Mouse (Mus musculus): ENCODE results near the gene Tmem74b. TPM values are rescaled to one million over a fixed set of nuclear protein-coding genes. Genes with fewer than 3 reads are reported as not detected.

The Tmem74b gene
- total RNA-seq (2021): 1 to 10 TPM; 4.4 to 4.8 TPM

DNA sequence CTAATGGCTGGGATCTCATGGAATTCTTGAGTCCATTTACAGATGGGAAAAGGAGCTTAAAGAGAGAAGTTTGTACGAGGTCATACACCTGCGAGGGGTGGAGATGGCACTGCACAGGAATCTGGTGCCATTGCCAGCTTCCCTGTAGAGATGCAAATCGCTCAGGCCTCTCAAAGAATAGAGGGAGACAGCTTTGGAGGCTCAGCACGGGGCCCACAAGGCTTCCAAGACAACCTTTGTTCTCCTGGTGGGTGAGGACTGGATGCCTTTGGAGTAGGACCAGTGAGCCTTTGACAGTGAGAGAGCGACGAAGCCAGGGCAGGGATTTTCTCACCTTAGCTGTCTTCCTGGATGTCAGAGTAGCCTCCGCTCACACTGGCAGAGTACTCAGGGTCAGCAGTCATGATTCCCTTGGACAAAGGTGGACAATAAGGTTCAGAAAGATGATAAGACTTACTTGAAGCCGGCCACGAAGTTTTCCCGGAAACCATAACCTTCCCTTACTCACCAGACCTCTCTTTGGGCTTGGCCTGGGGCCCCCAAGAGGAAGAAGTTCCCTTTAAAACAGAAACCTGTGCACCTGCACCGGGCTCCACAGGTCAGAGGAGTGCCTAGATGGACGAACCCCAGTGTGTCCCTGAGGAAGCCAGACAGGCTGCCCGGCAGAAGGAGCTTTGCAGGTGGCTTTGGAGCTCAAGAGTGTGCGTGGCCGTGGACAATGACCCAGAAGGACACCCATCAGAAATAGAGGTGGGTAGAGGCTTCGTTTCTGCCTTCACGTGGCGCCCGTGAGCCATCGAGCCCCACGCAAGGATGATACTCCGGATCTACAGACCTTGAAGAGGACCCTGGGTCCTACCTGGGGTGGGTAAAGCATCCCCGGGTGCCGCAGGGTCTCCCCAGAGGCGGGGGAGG is at the start of gene Tmem74b:
Gene Tmem74b (plus strand): TSS at position 778 of the 915 bp plus-strand sequence.
- peak in 1 of 2 experiments; percentile 16 for DNase-seq

DNA sequence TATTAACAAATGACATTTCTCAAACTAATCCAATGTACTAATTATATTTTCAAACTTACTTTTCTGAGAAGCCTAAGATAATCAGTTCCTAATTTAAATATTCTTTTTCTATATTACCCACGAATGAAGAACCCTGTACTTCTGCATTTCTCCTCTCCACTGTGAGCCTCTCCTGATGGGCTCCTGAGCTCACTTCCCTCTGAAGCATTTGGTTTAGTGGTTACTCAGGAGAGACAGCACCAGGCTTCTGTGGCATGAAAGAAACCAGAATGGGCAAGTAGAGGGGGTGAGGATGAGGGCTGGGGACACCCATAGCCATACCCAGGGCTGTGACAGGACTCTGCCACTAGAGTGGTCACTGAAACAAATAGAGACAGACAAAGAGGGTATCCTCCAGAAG is 49.8 kb upstream of the Tmem74b start:
- DNase-seq: no peak

DNA sequence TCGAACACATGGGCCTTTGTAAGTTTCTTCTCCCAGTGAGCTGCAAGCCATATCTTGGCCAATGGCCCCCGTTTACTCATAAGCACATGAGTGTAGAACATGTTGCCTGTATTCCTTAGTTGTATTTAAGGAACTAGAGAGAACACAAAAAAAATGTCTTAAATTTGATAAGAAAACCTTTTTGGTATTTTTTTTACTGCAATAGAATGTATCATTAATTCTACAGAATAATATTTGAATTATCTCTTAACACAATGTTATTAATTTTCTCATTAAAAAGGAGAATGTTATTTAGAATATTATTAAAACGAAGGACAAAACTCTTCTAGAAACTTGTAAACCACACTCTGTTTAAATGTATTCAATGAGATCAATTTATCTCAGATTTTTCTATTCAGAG is 33.4 kb upstream of the Tmem74b start, which contains the start of gene Rad21l:
Gene Rad21l (minus strand): TSS at position 101 of the 400 bp plus-strand sequence.
- DNase-seq: no peak

DNA sequence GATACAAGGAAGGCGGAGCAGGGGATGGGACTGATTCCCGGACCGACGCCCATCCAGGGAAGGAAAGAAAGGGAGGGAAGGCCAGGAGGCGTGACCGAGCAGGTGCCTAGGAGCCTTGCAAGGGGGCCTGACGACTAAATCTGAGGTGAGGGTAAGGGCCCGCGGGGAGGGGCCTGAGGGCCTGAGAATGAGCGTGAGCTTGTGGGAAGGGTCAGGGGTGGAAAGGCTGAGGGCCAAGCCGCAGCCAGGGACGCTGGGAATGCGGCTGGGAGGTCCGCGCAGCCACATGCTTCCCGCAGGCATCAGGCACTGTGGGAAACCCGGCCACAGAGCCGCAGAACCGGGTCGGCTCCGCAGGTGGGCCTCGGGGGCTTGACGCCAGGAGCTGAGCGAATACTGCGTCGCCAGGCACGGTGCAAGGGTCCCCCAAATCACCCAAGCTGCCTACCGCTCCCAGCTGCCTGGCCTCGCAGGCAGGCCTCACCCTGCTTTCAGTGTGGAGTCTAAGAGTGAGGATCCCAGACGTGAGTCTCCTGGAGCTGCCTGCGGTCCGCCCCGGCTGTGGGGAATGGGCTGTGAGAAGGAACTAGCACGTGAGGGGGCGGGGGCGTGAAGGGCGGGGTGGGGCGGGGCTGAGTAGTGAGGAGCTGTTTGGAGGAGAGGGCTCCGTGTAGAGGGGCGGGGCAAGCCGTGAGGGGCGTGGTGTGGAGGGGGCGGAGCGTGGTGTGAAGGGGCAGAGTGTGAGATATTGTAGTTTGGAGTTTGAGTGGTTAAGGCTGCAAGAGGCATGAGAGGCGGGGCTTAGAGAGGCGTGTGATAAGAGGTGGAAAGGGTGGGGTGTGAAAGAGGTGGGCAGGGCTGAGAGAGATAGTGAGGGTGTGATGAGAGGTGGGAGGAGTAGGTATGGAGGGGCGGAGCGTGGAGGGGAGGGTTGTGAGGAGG is 31.5 kb upstream of the Tmem74b start:
- no peak for DNase-seq

DNA sequence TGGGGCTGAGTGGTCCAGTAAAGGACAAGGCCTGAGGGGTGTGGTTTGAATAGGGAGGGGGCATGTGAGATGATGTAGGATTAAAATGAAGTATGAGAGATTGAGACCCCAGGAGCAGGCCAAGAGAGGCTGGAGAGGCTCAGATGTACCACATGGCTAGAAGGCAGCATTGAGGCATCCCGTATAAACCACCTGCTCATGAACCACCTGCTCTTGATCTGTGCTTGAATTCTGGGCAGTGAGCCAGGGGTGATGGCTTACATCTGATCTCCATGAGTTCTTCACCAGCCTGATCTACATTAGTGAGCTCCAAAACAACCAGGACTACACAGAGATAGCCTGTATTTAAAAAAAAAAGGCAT is 30.9 kb upstream of the Tmem74b start:
- no peak for DNase-seq

DNA sequence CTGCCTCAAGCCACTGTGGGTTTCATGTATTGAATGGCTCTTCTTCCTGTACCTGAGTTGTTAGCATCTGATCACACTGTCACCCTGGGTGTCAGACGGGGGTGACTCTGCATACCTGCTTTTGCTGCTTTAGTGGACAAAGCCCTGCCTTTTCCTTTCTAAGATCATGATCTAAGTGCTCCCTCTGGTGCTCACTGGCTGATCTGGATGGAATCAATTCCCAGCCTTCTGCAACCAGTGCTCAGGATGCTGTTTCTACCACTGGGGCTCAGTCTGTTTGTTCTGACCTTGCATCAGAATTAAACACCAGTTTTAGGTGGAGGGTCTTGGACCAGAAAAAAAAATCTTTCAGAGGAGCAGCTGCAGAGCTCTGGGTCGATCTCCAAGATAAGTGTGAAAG is 25.6 kb upstream of the Tmem74b start:
- no peak for DNase-seq

DNA sequence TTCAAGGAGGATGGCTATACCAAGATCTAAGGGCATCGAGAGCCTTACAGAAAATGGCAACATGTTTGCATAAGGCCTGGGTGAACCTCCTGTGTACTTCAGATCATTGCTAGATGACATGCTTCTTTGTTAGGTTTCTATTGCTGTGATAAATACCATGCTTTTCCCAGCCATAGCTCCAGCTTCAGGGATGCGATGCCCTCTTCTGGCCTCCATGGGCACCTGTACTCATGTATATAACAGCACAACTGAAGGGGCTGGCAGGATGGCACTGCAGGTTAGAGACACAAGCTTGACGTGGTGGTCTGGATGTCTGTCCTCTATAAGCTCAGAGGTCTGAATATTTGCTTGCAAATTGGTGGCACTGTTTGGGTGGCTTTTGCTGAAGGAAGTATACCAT is 19.5 kb upstream of the Tmem74b start:
- DNase-seq: no peak

DNA sequence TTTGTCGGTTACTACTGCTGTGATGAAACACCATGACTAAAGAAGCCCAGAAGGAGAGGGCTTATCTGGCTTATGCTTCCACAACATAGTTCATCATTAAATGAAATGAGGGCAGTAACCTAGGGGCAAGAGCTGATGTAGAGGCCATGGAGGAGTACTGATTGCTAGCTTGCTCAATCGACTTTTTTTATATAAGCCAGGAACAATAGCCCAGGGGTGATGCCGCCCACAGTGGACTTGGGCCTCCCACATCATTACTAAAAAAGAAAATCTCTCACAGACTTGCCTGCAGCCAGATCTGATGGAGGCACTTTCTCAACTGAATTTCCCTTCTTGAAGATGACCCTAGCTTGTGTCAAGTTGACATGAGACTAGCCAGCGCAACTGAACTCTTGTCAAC is 18.8 kb upstream of the Tmem74b start:
- no peak for DNase-seq

DNA sequence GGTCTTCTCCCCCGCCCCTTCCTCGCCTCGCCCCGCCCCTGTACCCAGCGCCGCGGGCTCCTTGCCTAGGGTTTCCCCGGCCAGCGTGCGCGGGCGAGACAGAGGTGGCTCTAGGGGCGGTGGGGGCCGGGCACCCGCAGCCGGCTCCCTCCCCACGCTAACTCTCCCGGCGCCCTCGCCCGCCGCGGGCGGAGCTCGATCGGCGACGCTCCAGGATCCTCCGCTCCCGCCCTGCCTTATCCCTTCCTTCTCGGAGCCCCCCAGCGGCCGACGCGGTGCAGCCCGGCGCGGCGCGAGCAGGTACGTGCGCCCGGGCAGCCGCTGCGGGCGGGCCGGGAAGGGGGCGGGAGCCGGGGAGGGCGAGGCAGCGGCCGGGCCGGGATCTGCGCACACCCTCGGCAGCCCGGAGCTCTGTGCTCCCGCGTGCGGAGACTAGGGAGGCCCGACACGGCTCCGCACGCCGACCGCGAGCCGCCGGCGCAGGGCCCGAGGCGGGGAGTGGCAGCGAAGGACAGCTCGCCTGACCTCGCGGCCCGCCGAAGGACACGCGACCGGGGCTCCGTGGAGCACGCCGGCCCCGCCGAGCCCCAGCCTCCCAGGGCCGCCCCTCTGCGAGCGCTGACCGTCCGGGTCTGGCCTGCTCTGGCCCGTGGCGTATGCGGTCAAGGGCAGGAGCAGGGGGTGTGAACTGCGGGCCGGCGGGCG is 490 bp downstream of the Tmem74b start:
- peak; percentile 54 to 60 for DNase-seq

DNA sequence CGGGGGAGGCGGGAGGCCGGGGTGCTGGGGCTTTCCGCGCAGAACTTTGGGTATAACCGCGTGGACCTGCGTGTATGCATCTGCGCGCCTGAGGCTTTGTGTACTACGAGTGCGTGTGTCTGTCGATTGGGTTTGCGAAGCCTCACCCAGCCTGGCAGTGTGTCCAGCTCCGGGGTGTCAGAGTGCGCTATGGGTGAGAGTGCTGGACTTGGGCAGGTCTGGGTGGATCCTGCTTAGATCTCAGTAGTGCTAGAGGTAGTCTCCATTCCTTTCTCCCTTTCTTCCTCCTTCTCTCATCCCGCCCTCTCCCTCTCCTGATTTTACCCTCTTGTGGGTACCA is 1.0 kb downstream of the Tmem74b start:
- DNase-seq: peak in 1 of 2 experiments; percentile 7

DNA sequence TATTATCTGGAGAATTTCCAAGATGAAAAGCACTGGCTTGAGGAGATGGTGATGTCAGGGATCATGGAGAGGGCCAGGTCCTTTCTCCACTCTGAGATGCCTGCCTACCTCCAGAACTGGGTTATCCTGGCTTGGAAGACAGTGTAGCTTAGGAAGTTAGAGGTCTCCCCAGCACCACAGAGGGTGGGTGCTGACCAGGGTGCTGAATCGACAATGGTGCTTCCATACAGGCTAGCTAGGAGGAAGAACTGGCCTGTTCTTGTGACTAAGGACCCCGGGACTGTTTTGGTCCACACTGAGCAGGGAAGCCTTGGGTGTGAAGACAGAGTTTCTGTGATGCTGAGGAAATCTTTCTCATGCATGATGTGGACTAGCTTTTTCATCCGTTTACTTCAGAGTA is 10.8 kb downstream of the Tmem74b start:
- DNase-seq: no peak

DNA sequence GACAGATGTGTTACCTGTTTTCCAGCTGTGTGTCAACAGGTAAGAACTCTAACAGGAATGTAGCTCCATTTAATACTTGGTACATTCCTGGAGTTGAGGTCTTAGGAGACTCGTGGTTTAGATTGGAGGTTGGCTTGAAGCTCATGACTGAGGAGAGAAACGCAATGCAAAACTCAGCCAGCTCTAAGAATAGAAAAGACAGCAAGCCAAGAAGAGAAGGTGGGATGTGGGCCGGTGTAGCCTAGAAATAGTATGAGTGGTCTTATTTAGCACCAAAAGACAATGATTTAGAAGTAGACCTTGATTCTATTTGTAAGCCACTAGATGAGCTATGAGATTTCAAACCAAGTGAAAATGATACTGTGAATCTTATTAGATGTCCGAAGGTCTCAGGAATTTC is 13.7 kb downstream of the Tmem74b start:
- no peak for DNase-seq

DNA sequence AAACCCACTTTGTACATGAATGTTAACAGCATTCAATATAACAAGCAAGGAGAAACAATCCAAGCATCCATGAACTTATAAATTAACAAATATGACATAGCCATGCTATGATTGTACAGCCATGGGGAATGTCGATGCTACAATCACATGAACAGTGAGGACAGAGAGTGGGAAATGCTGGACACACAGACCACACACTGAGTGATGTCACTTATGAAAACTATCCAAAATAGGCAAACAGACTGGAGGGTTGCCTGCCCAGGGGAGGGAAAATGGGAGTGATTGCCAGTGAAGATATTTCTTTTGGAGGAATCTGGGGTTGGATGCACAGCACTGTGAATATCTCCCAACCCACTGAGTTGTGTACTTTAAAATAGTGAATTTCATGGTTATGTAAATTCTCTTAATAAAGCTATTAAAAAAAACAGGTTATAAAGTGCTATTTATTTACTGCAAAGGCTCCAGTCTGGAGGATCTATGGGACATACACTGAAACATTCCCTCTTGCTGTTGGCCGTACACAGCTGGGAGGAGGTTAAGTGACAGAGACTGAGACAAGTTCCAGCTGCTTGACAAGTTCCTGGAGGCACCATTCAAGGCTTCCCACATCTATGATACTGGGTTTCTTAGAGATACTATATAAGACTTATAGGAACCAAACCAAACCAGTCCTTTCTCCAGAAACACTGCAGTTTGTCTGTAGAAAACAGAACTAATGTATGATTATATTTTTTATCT is 14.7 kb downstream of the Tmem74b start:
- DNase-seq: no peak

DNA sequence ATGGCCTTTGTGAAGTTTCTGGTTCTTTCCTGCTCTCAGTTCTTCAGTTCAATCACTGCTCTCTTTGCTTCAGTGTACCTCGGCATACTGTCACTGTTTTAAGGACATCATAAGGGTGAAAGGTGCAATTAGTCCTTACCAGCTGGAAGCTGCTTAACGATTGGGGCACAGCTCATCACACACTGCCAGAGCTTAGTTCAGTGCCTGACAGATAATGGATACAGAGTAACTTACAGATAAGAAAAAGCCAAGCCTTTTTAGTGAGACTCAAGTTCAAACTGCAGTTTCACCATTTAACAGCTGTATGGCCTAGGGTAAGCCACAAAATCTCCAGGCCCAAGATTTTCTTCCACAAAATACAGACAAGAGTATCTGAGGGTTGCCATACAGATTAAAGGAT is 22.3 kb downstream of the Tmem74b start:
- no peak for DNase-seq

DNA sequence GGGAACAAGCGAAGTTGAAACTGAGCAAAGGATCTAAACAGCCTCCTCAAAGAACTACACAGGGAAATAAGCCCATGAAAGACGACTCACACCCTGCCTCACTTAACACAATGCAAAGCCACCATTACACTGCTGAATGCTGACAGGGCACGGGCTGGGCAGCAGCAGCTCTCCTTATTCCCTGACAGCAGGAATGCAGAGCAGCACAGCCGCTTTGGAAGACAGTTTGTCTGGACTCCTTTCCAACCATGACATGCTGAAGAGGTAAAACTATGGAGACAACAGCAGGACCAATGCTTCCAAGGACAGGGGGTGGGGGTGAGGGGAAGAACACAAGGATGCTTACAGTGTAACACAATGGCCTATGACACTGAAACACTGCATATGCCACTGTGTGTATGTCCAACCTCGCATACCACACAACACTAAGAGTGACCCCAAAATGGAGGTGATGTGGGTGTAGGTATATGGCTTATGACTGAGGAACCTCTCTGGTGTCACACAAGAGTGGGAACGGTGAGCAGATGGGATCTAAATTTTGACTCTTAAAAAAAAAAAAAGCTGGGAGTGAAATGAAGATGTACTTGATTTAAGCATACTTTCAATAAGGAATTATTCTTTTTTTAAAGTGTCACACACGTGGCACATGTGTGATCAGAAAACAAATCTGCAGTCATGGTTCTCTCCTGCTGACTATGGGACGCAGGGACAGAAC is 31.5 kb downstream of the Tmem74b start:
- no peak for DNase-seq

DNA sequence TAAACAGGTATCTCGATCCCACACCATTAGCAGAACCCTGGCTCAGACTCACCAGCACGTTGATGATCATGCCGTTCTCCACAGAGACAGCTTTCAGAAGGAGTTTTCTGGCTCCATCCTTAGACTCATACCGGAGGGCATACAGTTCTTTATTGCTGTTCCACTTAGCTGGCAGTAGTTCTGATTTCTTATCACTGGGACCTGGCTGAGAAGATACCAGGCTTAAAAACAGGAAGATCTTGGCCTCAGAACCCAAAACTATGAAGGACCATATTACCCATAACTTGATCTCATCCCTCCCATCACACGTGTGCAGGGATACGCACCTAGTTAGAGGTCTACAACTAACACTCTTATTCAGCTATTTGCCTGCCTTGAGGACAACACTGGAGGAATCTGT is 33.6 kb downstream of the Tmem74b start:
- DNase-seq: no peak

DNA sequence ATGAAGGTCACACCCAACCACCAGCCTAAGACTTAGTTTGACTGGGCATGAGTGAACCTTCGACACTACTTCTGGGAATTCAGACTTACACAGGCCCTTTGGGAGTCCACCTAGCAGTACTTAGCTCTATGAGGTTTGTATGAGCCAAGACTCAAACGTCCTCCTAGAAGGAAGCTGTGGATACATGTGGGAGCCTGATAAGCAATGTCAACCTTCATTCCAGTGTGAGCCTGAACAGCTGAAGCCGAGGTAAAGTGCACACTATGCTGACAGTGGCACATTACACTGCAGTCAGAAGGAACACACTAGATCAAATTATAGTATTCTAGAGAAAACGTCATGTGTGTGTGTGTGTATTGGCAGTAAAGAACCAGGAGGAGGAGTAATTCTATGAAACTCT is 36.7 kb downstream of the Tmem74b start:
- DNase-seq: no peak

DNA sequence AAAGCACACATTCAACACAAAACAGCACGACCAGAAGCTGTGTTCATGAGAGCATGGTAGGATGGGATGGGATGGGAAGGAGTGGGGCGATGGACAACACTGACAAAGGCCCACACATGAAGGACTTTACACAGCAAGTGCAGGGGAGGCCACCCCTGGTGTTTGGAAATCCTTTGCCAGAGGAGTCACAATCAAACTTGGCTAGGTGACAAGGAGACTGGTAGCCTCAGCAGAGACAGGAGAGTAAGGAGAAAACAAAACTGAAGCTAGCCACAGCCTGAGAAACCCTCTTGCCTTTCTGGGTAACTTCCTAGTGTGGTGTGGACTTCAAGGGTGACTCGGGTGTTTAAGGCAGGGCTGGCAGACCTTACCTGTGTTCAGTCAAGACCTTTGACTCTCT is 37.3 kb downstream of the Tmem74b start:
- DNase-seq: no peak

DNA sequence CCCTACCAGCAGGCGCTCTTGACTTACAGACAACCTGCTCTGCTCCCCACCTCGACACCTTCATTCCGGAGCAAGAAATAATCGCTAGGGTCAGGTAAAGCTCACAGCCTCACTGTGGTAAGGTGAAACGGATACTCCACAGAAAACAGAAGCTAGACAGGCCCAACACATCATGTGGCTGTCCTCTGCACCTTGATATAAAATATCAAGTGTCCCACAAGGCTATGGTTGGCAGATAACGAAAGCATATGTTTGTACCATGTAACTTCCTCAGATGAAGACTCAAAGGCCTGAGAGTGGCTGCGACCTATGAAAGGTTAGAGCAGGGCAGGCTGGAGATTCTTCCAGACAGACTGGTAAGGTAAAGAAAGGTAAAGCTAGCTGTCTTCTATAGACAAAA is 37.7 kb downstream of the Tmem74b start:
- no peak for DNase-seq

DNA sequence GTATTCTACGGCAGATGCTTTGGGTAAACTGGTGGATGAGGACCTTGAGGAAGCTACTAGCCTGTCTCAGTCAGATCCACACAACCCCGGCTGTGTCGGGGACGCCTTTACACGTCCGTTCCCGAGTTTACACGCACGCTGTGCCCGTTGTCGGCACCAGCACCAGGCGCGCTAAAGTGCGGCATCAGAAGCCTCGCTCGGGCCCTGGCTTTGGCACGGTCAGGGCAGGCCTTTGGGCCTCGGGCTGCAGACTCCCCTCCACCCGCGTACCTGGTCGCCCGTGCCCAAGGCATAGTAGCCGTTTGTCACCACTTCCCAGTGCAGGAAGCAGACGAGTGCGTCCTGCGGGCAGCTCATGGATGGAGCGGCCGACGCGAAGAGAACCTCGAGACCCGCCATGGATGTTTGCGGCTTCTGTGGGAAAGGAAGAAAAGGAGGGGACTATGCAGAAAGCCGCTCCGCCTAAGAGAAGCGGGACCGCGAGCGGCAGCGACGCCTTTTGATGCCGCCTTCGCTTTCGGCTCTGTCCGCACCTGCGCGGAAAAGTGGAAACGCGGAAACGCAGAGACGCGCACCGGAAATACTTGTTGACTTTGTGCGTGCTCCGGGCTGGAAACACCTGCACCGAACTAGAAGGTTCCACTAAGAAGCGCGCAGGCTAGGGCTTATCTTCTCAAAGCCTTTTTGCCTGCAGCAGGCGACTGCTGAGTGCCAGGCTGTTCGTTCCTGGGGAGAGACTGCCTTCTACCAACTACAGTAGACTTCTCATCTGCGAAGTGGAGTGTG is 39.1 kb downstream of the Tmem74b start:
- DNase-seq: peak; percentile 89 to 90

DNA sequence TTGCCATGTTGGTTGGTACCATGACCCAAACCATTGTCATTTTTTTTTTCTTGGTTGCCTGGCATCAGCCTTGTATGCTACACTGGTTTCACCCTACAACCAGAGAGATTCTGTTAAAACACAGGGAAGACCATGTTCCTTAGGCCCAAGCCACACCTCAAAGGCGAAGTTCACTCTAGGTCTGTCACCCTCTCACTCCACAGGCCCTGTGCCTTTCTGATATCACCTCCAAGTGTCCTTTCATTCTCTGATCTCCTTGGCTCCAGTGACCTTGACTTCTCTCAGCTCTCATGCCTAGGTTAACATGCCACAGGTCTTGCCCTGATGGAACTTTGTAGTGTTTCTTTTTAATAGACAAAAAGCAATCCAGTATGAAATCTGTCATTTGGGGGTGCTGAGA is 40.3 kb downstream of the Tmem74b start:
- no peak for DNase-seq

Measured in layer of hippocampus, postnatal 36 days (tissue).